Mouse (Mus musculus) lung, postnatal 25 days (tissue): ENCODE data around the gene Olfr159.
"Not testable (repeated sequence)": the region's sequence is repeated elsewhere in the genome, so short reads cannot be mapped to it uniquely, and the experiment has no call there.

Experiments used
- DNase-seq: peaks from one replicate; pipeline ENCODE4 v3.0.0; 2022; ENCODE audit warnings: low spot score

The Olfr159 gene

GRCm38 (mm10) chr4:43770909-43771308 is at the start of gene Olfr159:
Gene Olfr159 (minus strand): TSS chr4:43771009.
- no peak for DNase-seq

- peak; percentile 80 for DNase-seq
Observed at GRCm38 (mm10) chr4:43798936-43799335, 28.1 kb upstream of the Olfr159 start.

DNA sequence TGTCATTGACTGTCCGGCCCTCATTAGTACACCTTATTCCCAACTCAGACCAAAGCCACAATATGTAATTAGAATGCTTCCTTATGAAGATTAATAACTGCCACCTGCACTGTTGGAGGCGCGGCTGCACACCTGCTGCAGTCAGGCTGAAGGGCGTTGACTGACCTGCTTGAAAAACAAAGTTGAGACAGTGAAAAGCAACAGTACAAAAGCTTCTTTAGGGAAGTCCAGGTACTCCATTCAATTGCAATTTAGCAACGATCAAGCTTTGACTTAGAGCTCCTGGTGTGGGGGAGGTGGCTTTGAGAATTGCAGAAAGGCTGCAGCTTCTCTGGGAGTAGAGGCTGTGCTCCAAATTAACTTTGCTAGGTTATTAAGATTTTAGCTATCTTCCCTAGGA is 25.0 kb upstream of the Olfr159 start:
- DNase-seq, result not testable (repeated sequence)

- DNase-seq, result no peak
Observed at GRCm38 (mm10) chr4:43795296-43795695, 24.5 kb upstream of the Olfr159 start.

- DNase-seq, result no peak
Observed at GRCm38 (mm10) chr4:43772304-43772703, 1.5 kb upstream of the Olfr159 start.

GRCm38 (mm10) chr4:43771626-43772025 is 817 bp upstream of the Olfr159 start:
- no peak for DNase-seq

DNA sequence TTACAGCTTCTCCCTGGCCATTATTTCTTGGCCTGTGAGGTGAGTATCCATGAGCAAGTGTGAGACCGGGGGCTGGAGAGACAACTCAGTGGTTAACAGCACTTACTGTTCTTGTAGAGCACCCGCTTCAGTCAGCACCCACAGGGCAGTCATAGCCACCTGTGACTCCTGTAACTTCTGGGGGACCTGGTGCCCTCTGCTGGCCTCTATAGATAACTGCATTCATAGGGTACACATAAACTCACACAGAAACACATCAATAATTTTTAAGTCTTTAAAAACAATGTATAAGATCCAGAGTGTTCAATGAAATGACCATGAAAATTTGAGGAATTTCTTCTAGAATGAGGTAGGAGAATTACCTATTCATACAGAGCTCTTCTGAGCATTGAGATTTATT is 1.4 kb downstream of the Olfr159 start:
- no peak for DNase-seq

DNA sequence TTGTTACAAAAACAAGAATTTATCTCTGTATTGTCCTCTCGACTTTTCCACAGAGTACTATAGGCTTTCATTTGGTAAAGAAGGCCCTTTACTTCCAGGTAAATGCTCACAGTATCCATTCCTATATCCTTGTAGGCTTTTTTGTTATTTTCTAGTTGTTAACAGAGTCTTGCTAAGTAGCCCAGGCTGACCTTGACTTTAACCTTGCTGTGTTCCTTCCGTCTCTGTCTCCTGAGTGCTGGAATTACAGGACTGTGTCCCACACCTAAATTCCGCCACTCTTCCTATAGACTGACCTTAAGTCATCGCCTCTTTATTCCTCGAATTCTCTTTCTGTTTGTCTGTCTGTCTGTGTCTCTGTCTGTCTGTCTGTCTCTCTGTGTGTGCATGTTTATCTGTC is 2.5 kb downstream of the Olfr159 start:
- no peak for DNase-seq

DNA sequence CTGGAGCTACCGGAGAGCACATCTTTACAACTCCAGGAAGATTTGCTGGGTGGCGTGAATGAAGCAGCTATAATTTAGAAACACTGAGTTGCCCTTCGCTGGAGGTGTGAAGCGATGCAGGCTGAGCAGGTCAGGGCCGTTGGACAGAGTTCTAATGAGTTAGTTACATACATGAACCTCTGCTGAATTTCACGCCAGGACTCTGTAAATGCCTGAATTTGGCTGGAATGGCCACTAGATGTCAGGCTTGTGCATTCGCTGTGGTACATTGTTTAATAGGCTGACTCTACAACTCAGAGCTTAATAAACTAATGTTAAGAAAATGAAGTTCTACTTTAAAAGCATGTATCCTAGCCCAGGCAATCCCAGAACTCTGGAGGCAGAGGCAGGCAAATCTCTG is 7.4 kb downstream of the Olfr159 start:
- DNase-seq, result peak; percentile 72

GRCm38 (mm10) chr4:43761336-43761735 is 9.5 kb downstream of the Olfr159 start:
- no peak for DNase-seq

GRCm38 (mm10) chr4:43760460-43760859 is 10.3 kb downstream of the Olfr159 start:
- peak; percentile 61 for DNase-seq

DNA sequence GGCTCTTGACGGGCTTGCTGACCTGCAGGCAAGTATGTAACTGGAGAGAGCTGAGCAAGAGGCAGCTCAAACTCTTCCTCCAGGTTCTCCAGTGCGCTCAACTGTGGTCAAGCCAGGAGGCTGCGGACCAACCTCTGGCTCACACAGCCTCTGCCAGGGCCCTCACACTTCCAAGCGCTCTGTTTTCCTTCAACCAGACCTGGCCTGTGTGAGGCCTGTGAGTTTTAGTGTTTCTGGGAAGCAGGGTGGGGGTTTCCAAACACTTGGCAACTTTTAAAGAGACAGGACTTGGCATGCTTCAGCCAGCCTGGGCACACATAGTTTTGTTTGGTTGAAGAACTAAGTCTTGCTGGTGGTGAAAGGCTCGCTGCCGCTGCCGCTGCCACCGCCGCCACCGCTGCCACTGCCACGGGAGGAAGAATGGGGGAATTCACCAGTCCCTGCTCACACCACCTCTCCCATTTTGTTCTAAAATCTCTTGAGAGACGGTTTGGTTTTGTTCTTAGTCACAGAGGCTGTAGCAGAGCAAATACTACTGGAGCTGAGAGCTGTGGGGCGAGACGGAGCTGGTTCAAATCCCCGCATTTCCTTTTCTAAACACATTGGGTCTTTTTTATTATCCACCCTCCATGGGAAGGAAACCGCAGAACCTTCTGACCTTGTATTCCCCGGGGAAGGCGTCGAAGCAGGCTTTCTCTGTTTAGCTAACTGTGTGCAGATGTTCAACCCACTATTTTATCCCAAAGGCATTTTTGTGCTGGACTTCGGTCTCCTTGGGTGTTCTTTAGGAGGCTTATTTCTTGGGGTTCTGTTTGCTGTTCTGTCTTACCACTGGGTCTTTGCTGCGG is 11.0 kb downstream of the Olfr159 start:
- DNase-seq, result peak; percentile 48

GRCm38 (mm10) chr4:43757213-43757612 is 13.6 kb downstream of the Olfr159 start:
- DNase-seq, result no peak

GRCm38 (mm10) chr4:43745187-43745586 is 25.6 kb downstream of the Olfr159 start:
- DNase-seq, result peak; percentile 55

- DNase-seq, result no peak
Observed at GRCm38 (mm10) chr4:43743099-43743498, 27.7 kb downstream of the Olfr159 start.

DNA sequence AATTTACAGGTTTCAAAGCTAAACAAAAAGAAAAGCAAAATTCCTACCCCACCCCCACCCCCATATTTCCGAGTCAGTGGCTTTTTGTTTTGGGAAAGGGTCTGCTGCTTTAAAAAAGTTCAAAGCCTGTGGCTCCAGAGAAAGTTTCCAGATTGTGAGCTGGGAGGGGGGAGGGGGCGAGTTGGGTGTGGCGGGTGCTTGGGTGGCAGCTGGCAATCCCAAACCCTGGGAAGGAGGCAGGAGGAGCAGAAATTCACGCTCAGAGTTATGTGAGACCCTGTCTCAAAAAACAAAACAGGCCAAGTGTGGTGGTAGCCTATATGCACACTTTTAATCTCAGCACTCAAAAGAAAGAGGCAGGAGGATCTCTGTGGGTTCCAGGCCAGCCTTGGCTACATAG is 28.2 kb downstream of the Olfr159 start:
- DNase-seq, result no peak

DNA sequence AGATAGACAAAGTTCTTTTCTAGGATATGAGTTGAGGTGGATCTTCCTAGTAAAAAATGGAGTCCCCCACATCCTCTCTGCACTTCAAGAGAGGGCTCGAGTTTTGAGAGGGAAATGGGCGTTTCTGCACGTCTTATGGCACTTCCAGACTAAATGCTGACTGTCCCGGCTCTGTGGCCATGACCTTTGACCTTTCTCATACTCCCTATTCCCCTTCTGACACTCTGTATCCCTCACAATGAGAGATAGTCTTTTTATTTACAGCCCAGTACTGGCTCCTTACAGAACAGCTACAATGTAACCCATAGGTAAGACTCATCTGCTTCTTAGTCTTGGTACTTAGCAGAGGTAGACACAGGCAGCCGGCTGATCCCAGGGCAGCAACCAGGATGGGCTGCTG is 29.3 kb downstream of the Olfr159 start:
- DNase-seq, result no peak

DNA sequence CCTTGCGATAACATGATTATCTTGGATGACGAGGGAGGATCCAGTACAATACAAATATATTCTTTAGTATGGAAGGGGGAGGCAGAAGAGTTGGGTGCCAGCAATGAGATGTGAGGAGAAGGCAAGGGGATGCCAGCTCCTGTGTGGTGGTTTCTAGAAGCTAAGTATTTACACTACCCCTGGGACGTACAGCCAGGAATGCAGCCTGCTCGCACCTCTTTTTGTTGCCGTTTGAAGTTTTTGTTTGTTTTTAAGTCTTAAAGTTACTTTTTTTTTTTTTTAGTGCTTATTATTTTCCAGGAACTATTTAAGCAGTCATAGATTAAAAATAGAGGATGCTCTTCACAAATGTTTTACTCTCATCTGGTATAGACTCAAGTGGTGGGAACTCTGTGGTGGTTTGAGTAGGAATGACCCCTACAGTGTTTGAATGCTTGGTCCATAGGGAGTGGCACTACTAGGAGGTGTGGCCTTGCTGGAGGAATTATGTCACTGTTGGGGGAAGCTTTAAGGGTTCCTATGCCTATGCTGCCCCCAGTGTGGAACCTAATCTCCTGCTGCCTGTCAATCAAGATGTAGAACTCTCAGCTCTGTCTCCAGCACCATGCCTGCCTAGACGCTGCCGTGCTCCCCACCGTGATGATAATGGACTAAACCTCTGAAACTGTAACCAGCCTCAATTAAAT is 31.7 kb downstream of the Olfr159 start:
- DNase-seq, result no peak

- DNase-seq, result no peak
Observed at GRCm38 (mm10) chr4:43737144-43737543, 33.7 kb downstream of the Olfr159 start.

- no peak for DNase-seq
Observed at GRCm38 (mm10) chr4:43733186-43733585, 37.6 kb downstream of the Olfr159 start.

DNA sequence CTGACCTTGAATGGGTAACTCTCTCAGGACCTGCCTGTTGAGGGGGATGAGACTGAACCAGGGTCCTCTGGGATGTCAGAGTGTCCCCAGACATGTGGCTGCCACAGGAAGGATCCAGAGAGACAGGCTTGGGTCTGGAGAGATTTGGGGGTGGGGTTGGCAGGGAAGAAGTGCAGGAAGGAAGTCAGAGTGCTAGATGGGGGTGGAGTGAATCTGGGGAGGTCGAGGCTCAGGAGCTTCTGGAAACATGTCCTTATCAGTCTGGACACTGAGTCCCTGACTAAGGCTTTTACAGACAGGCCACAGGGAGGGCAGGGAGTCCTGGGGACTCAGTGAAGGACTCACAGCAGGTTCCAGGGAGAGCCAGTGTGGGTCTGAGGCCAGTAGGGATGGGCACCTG is 38.6 kb downstream of the Olfr159 start:
- DNase-seq, result no peak

GRCm38 (mm10) chr4:43730750-43731297 is 40.0 kb downstream of the Olfr159 start:
- no peak for DNase-seq
